Mouse (Mus musculus) ES-E14 (cell line): Measurements from ENCODE around the gene Pxk. TPM values are rescaled to one million over a fixed set of nuclear protein-coding genes. Genes with fewer than 3 reads are reported as not detected.

Source experiments
- DNase-seq: peaks from one replicate; pipeline ENCODE4 v3.0.0-alpha.2; 2013; ENCODE audit warnings: low read depth, low spot score
- H3K27ac ChIP-seq: 2 replicates; pipeline ENCODE4 v1.5.1; 2012; ENCODE audit warnings: low read depth, mild to moderate bottlenecking, low read length, moderate library complexity, mixed read lengths; ENCODE audit not compliant: poor library complexity, insufficient read depth, severe bottlenecking
- H3K36me3 ChIP-seq: 2 replicates; pipeline ENCODE4 v1.6.1; 2012; ENCODE audit warnings: mild to moderate bottlenecking, low read length, moderate library complexity, mixed read lengths; ENCODE audit not compliant: control insufficient read depth, poor library complexity, insufficient read depth, severe bottlenecking
- H3K4me1 ChIP-seq, 2 experiments: fragments of 150-350 bp in 1 of 2; sonication (generic) in 1 of 2; 2 replicates each; pipeline ENCODE4 v1.6.1; 2012; ENCODE audit warnings: low read length in 2 of 2, mild to moderate bottlenecking in 1 of 2, mixed read lengths in 1 of 2; ENCODE audit not compliant: control insufficient read depth in 2 of 2, insufficient read depth in 2 of 2, poor library complexity in 1 of 2
- H3K4me3 ChIP-seq, 2 experiments: fragments of 150-350 bp in 1 of 2; sonication (generic) in 1 of 2; 2 replicates each; pipeline ENCODE4 v1.5.1; 2012; ENCODE audit warnings: low read length in 2 of 2, low read depth in 1 of 2, mild to moderate bottlenecking in 1 of 2, mixed read lengths in 1 of 2; ENCODE audit not compliant: insufficient read depth in 1 of 2, poor library complexity in 1 of 2, severe bottlenecking in 1 of 2
- H3K9ac ChIP-seq: 2 replicates; pipeline ENCODE4 v1.6.1; 2012; ENCODE audit warnings: low read depth, mild to moderate bottlenecking, low read length, mixed read lengths; ENCODE audit not compliant: poor library complexity, insufficient read depth, severe bottlenecking
- H3K9me3 ChIP-seq: fragments of 150-350 bp; sonication (generic); 2 replicates; pipeline ENCODE4 v1.6.1; 2012; ENCODE audit warnings: low read depth, mild to moderate bottlenecking, low read length; ENCODE audit not compliant: control insufficient read depth, insufficient read depth
- CHD2 ChIP-seq: IDR thresholded peaks from 2 replicates; pipeline ENCODE4 v1.6.1; 2014; ENCODE audit warnings: mild to moderate bottlenecking, low read depth, low read length, inconsistent platforms
- HCFC1 ChIP-seq: IDR thresholded peaks from 2 replicates; pipeline ENCODE4 v1.6.1; 2012; ENCODE audit warnings: low read length, inconsistent platforms, borderline replicate concordance; ENCODE audit not compliant: insufficient read depth
- MAFK ChIP-seq: IDR thresholded peaks from 2 replicates; pipeline ENCODE4 v1.6.1; 2014; ENCODE audit warnings: mild to moderate bottlenecking, low read depth, low read length, inconsistent platforms; ENCODE audit not compliant: insufficient read depth
- ZC3H11A ChIP-seq: IDR thresholded peaks from 2 replicates; pipeline ENCODE4 v1.6.1; 2012; ENCODE audit warnings: low read depth, mild to moderate bottlenecking, inconsistent platforms, low read length, borderline replicate concordance
- ZNF384 ChIP-seq: IDR thresholded peaks from 2 replicates; pipeline ENCODE4 v1.6.1; 2012; ENCODE audit warnings: low read depth, low read length, inconsistent platforms
- in situ Hi-C, 2 experiments: fragments of 600-800 bp; cut with MboI; formaldehyde crosslinking; loops; one replicate each; pipeline ENCODE4 v1.15.1; 2025; ENCODE audit warnings: low sequenced_read_pairs in 2 of 2, inconsistent platforms in 1 of 2; ENCODE audit not compliant: unreplicated experiment in 2 of 2
- total RNA-seq: library from RNA; depleted of rRNA; stranded (reverse); fragments of 300-350 nt; gene quantifications from 2 replicates; pipeline ENCODE4 v1.2.3, GENCODE M21; 2012

Gene Pxk
- total RNA-seq, 1 experiment: 5.4 TPM

- H3K4me3 ChIP-seq: no peak overlapping the region
- no peak for TF ChIP-seq ZNF384
- no peak for TF ChIP-seq ZC3H11A
- TF ChIP-seq CHD2: no peak
- TF ChIP-seq MAFK: no peak
- no peak for TF ChIP-seq HCFC1
- DNase-seq: no peak
- no peaks in the 10 kb centered on the region for H3K9me3 ChIP-seq
- no peak overlapping the region for H3K9ac ChIP-seq
- no peak overlapping the region for H3K27ac ChIP-seq
- in situ Hi-C loops: no loop called here
- peaks cover 2 to 8% of the 10 kb centered on the region in 2 experiments; a peak in 2 of 4 replicates for H3K4me1 ChIP-seq
- H3K36me3 ChIP-seq: peaks cover 2% of the 10 kb centered on the region
Observed at GRCm38 (mm10) chr14:8135130-8135529, 37.1 kb downstream of the Pxk start.

GRCm38 (mm10) chr14:8139724-8140710, 42.0 kb downstream of the Pxk start:
- peaks cover 5% of the 10 kb centered on the region for H3K36me3 ChIP-seq
- peak overlapping the region; percentile 17; the same call in 1 of the 2 replicates for H3K9ac ChIP-seq
- peak overlapping the region; percentile 26 to 31 for H3K4me3 ChIP-seq
- DNase-seq: peak; percentile 29
- in situ Hi-C loops: no loop called here
- H3K27ac ChIP-seq: peak overlapping the region; percentile 41
- H3K4me1 ChIP-seq: peaks cover 2% of the 10 kb centered on the region in 2 experiments; a peak in 1 of 4 replicates
- TF ChIP-seq CHD2 (no peak), HCFC1 (no peak), ZC3H11A (no peak), ZNF384 (no peak), MAFK (no peak)
- H3K9me3 ChIP-seq: no peaks in the 10 kb centered on the region

- Histone ChIP-seq H3K27ac (no peak overlapping the region), H3K4me3 (no peak overlapping the region), H3K9me3 (no peaks in the 10 kb centered on the region), H3K36me3 (peaks cover 7% of the 10 kb centered on the region), H3K9ac (no peak overlapping the region), H3K4me1 (peaks cover 2% of the 10 kb centered on the region in 2 experiments; a peak in 1 of 4 replicates)
- in situ Hi-C loops: no loop called here
- TF ChIP-seq ZNF384 (no peak), MAFK (no peak), HCFC1 (no peak), CHD2 (no peak), ZC3H11A (no peak)
- DNase-seq: no peak
Observed at GRCm38 (mm10) chr14:8141131-8141530, 43.1 kb downstream of the Pxk start.

- no peak for DNase-seq
- H3K4me3 ChIP-seq: no peak overlapping the region
- peaks cover 5% of the 10 kb centered on the region; the same call in 1 of the 2 replicates for H3K36me3 ChIP-seq
- no peaks in the 10 kb centered on the region for H3K9me3 ChIP-seq
- no peak for TF ChIP-seq MAFK
- no peak for TF ChIP-seq ZNF384
- no peak for TF ChIP-seq HCFC1
- no peak for TF ChIP-seq CHD2
- no peak for TF ChIP-seq ZC3H11A
- H3K9ac ChIP-seq: no peak overlapping the region
- H3K4me1 ChIP-seq: peaks cover 2 to 6% of the 10 kb centered on the region in 2 experiments; a peak in 1 of 4 replicates
- H3K27ac ChIP-seq: no peak overlapping the region
- in situ Hi-C loops: no loop called here
Observed at GRCm38 (mm10) chr14:8145594-8146558, 47.9 kb downstream of the Pxk start.
